Mouse (Mus musculus): ENCODE data around the gene Kcnj13. TPM values are rescaled to one million over a fixed set of nuclear protein-coding genes. Genes with fewer than 3 reads are reported as not detected.

Kcnj13 gene
- total RNA-seq (2023): not detected

DNA sequence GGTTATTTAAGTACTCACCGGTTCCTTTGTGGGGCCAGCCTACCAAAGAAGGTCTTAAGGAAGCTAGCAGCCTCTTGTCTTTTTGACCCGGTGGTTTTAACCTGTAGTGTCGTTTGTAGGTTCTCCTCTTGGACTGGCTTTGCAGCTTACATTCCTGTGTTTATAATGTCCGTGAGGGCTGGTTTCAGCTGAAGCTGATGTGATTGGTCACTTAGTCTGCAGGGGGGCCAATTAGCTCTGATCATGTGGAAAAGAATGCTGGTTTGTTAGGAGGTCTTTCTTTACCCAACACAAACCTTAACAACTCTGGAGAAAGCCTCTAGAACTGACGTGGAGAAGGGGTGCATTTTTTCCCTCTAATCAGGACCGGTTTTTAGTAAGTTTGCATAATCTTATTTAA lies at the start of gene Kcnj13:
Gene Kcnj13 (minus strand): TSS at position 136 of the 400 bp plus-strand sequence.

Other genes with a start within 250 kb of the Kcnj13 start
- not detected for gene Ecel1, start 238.2 kb downstream of the Kcnj13 start, total RNA-seq (2023)
- not detected for gene Prss56, start 211.4 kb downstream of the Kcnj13 start, total RNA-seq (2023)
- not detected for gene Chrnd, start 204.1 kb downstream of the Kcnj13 start, total RNA-seq (2023)
- not detected for gene Chrng, start 190.1 kb downstream of the Kcnj13 start, total RNA-seq (2023)
- gene Eif4e2, start 180.8 kb downstream of the Kcnj13 start, total RNA-seq (2023): 10 to 100 TPM; 61.6 to 73.4 TPM
- gene Efhd1, start 130.4 kb downstream of the Kcnj13 start, total RNA-seq (2023): under 1 TPM in 1 of 2 experiments, not detected in 1; 0.27 TPM
- gene Gigyf2, start 67.7 kb downstream of the Kcnj13 start, total RNA-seq (2023): 10 to 100 TPM; 63.9 to 65.2 TPM
- gene Snorc, start 75.5 kb upstream of the Kcnj13 start, total RNA-seq (2023): not detected
- gene Neu2, start 115.2 kb upstream of the Kcnj13 start, total RNA-seq (2023): not detected
- not detected for gene Ngef, start 179.1 kb upstream of the Kcnj13 start, total RNA-seq (2023)
- 100 to 1,000 TPM; 323 to 329 TPM for gene Inpp5d, start 225.6 kb upstream of the Kcnj13 start, total RNA-seq (2023)